Mouse (Mus musculus): ENCODE measurements around the gene Gna11.

- TF ChIP-seq MAFK (IDR thresholded peaks at IDR 0.05; ENCODE audit: insufficient read depth, low read depth, low read length) (no peak), ZC3H11A (IDR thresholded peaks at IDR 0.05; ENCODE audit: borderline replicate concordance, low read depth, low read length) (no peak), ZNF384 (IDR thresholded peaks at IDR 0.05; ENCODE audit: low read depth, low read length) (no peak), HCFC1 (IDR thresholded peaks at IDR 0.05; ENCODE audit: borderline replicate concordance, insufficient read depth, low read length) (no peak)
These were observed 11.3 kb upstream of the Gna11 start for GRCm38 (mm10) chr10:81556282-81556681.
